Mouse (Mus musculus): Measurements from ENCODE around the gene Def6. TPM values are rescaled to one million over a fixed set of nuclear protein-coding genes. Genes with fewer than 3 reads are reported as not detected.

Gene Def6
- polyA plus RNA-seq (2011; ENCODE audit: insufficient read length, low read depth, missing spikeins), result 26.2 and 26.5 TPM in 2 replicates

DNA sequence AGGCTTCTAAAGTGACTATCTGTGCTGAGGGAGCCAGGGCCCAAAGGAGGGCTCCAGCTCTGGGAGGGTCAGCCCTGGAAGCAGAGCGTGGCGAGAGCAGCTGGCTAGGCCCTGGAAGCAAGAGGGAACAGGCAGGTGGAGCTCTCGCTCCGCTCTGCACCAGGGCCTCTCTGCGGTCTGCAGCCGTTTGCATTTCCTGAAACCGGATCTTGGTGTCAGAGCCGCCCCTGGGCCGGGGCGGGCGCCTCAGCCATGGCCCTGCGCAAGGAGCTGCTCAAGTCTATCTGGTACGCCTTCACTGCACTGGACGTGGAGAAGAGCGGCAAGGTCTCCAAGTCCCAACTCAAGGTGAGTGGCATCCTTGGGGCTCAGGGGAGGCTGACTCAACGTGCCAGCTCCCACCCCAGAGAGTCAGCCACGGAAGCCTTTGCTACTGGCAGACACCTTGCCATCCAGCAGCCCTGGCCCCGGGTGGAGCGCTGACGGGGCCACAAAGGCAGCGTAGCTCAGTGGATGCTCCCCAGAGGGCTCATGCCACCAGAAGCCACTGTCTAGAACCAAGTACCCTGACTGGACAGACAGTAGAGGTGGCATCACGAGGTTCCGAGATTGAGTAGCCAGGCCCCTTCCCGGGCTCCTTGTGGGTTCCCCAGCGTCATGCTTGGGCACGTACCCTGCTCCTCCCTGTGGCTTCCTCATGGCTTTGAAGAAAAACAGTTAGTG, at the start of gene Def6:
Def6 (plus strand) TSS at position 188 of the 723 bp plus-strand sequence.
- peak; percentile 73 for TF ChIP-seq CTCF (IDR thresholded peaks at IDR 0.05; ENCODE audit: borderline replicate concordance, insufficient read depth, low read length)
- peak; percentile 95 for TF ChIP-seq POLR2A (IDR thresholded peaks at IDR 0.05; ENCODE audit: low read depth, low read length)
- peaks cover 4% of the 10 kb centered on the region; the same call in 1 of the 2 replicates for H3K4me1 ChIP-seq (ENCODE audit: control insufficient read depth, insufficient read depth, low read length)

DNA sequence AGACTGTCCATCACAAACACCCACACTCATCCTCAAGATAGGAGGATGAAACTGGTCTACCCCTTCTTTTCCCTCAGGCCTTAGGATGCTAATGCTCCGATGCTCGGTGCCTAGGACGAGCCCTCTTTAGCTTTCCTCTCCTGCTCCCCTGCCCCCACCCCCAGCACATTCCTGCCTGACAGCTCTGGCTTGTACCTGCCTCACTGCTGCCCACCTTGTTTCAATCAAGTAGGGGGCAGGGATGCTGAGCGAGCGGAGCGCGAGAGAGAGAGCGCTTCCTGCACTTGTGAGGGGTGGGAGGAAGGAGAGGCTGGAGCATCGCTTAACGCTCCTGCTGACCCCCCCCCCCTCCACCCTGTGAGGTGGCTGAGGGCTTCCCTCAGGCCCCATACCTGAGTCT, 47.2 kb upstream of the Def6 start:
- H3K27ac ChIP-seq (ENCODE audit: insufficient read depth, low read length), result no peak overlapping the region
- no peak overlapping the region for H3K4me3 ChIP-seq (ENCODE audit: insufficient read depth, low read length)
- no peaks in the 10 kb centered on the region for H3K4me1 ChIP-seq (ENCODE audit: control insufficient read depth, insufficient read depth, low read length)
- no peak for TF ChIP-seq POLR2A (IDR thresholded peaks at IDR 0.05; ENCODE audit: low read depth, low read length)
- TF ChIP-seq CTCF (IDR thresholded peaks at IDR 0.05; ENCODE audit: borderline replicate concordance, insufficient read depth, low read length), result no peak

More for the DNA sequence above, at the start of gene Def6:
- Histone ChIP-seq H3K4me3 (ENCODE audit: insufficient read depth, low read length) (peak within 1 kb of the TSS; percentile 44), H3K27ac (ENCODE audit: insufficient read depth, low read length) (peak within 1 kb of the TSS; percentile 49; the same call in 1 of the 2 replicates)

- TF ChIP-seq POLR2A (IDR thresholded peaks at IDR 0.05; ENCODE audit: low read depth, low read length) (no peak), CTCF (IDR thresholded peaks at IDR 0.05; ENCODE audit: borderline replicate concordance, insufficient read depth, low read length) (no peak)
- H3K27ac ChIP-seq (ENCODE audit: insufficient read depth, low read length), result no peak overlapping the region
- H3K4me1 ChIP-seq (ENCODE audit: control insufficient read depth, insufficient read depth, low read length), result no peaks in the 10 kb centered on the region
- H3K4me3 ChIP-seq (ENCODE audit: insufficient read depth, low read length), result no peak overlapping the region
These were observed 46.2 kb upstream of the Def6 start for GRCm38 (mm10) chr17:28161310-28161881.

GRCm38 (mm10) chr17:28163666-28164065, 43.9 kb upstream of the Def6 start:
- no peak overlapping the region for H3K27ac ChIP-seq (ENCODE audit: insufficient read depth, low read length)
- peak; percentile 95 for TF ChIP-seq CTCF (IDR thresholded peaks at IDR 0.05; ENCODE audit: borderline replicate concordance, insufficient read depth, low read length)
- TF ChIP-seq POLR2A (IDR thresholded peaks at IDR 0.05; ENCODE audit: low read depth, low read length), result no peak
- no peak overlapping the region for H3K4me3 ChIP-seq (ENCODE audit: insufficient read depth, low read length)
- no peaks in the 10 kb centered on the region for H3K4me1 ChIP-seq (ENCODE audit: control insufficient read depth, insufficient read depth, low read length)

DNA sequence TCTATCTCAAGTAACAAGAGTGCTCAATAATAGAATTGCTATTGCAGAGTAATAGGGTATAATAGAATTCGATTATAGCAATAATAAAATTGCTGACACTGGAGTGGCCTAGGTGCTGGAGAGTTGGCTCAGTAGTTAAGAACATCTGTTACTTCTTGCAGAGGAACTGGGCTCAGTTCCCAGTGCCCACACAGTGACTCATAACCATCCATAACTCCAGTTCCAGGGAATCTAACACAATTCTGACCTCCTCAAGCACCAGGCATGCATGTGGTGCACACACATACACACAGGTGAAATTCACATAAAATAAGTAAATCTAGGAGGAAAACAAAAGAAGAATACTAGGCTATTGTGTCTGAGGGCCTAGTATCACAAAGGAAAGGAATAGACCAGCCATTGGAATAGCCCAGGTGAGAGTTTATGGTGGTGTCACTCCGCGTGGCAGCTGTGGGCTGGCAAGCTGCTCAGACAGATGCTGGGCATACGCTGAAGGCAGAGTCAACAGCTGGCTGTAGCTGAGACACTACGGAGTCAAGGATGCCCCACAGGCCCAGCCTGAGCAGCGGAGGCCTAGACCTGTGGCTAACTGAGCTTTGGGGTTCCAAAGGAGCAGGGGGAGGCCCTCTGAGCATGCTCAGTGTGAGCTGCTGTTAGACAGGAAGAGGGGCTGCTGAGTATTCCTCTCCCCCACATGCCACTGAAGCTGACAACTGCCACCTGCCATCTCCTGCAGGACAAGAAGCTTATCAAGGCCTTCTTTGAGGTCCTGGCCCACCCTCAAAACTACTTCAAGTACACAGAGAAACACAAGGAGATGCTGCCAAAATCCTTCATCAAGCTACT, 36.9 kb upstream of the Def6 start:
- H3K4me3 ChIP-seq (ENCODE audit: insufficient read depth, low read length), result no peak overlapping the region
- H3K27ac ChIP-seq (ENCODE audit: insufficient read depth, low read length), result no peak overlapping the region
- H3K4me1 ChIP-seq (ENCODE audit: control insufficient read depth, insufficient read depth, low read length), result peaks cover 7% of the 10 kb centered on the region
- TF ChIP-seq POLR2A (IDR thresholded peaks at IDR 0.05; ENCODE audit: low read depth, low read length) (no peak), CTCF (IDR thresholded peaks at IDR 0.05; ENCODE audit: borderline replicate concordance, insufficient read depth, low read length) (no peak)

- Histone ChIP-seq H3K4me3 (ENCODE audit: insufficient read depth, low read length) (no peak overlapping the region), H3K4me1 (ENCODE audit: control insufficient read depth, insufficient read depth, low read length) (peaks cover 7% of the 10 kb centered on the region), H3K27ac (ENCODE audit: insufficient read depth, low read length) (no peak overlapping the region)
- TF ChIP-seq POLR2A (IDR thresholded peaks at IDR 0.05; ENCODE audit: low read depth, low read length), result no peak
- TF ChIP-seq CTCF (IDR thresholded peaks at IDR 0.05; ENCODE audit: borderline replicate concordance, insufficient read depth, low read length), result no peak
These were observed 34.9 kb upstream of the Def6 start for GRCm38 (mm10) chr17:28172690-28173089.

DNA sequence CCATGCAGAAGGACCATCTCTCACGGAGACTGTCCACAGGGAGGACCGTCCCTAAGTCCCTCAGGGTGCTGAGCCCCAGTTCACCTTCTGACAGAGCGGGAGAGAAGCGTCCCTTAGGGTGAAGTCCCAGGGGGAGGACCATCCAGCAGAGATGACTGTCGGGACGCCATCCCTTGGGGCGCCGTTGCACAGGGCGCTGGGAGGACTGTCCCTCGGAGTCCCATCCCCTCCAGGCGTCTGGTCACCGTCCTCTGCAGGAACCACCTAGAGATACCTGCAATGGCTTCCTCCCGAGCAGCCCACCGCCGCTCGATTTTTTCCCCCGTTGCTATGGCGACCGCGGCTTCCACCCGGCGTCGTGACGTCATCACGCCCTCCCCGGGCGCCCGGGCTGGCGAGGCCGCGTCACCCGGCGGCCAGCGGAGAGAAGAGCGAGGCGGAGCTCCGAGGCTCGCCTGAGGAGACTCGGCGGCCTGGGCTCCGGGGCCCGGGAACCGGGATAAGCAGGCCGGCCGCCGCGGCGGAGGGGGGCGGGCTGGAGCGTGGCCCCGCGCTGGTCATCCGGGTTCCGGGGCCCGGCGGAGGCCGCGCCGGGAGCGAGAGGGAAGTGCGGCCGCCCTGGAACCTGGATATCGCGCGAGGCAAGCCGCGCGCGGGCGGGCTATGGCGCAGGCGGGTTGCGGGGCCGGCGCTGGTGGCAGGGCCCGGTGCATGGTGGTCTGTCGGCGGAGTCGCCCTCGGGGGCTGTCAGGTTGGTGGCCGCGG, 30.6 kb upstream of the Def6 start, which contains the start of gene Zfp523:
Zfp523 (plus strand) TSS at position 355 of the 765 bp plus-strand sequence.
- TF ChIP-seq POLR2A (IDR thresholded peaks at IDR 0.05; ENCODE audit: low read depth, low read length), result peak; percentile 58
- TF ChIP-seq CTCF (IDR thresholded peaks at IDR 0.05; ENCODE audit: borderline replicate concordance, insufficient read depth, low read length), result no peak
- H3K4me3 ChIP-seq (ENCODE audit: insufficient read depth, low read length), result peak within 1 kb of the TSS; percentile 61
- peak within 1 kb of the TSS; percentile 24; the same call in 1 of the 2 replicates for H3K27ac ChIP-seq (ENCODE audit: insufficient read depth, low read length)
- no peaks in the 10 kb centered on the region for H3K4me1 ChIP-seq (ENCODE audit: control insufficient read depth, insufficient read depth, low read length)

GRCm38 (mm10) chr17:28177540-28178046, 30.0 kb upstream of the Def6 start:
- Histone ChIP-seq H3K4me1 (ENCODE audit: control insufficient read depth, insufficient read depth, low read length) (no peaks in the 10 kb centered on the region), H3K27ac (ENCODE audit: insufficient read depth, low read length) (peak overlapping the region; percentile 24; the same call in 1 of the 2 replicates)

More at GRCm38 (mm10) chr17:28177540-28178046, 30.0 kb upstream of the Def6 start:
- TF ChIP-seq POLR2A (IDR thresholded peaks at IDR 0.05; ENCODE audit: low read depth, low read length) (peak; percentile 21; the same call in 1 of the 2 replicates), CTCF (IDR thresholded peaks at IDR 0.05; ENCODE audit: borderline replicate concordance, insufficient read depth, low read length) (no peak)
- H3K4me3 ChIP-seq (ENCODE audit: insufficient read depth, low read length), result peak overlapping the region; percentile 61

All from embryonic fibroblast, embryonic 13.5 days (primary cell).